Mouse (Mus musculus): ENCODE measurements at regions not wholly inside any gene's neighbourhood (a gene's known extent, or its start where the extent isn't known, plus 50 kb on each side); places are given as distances from the start of the nearest gene placed in this dataset.

- no peak for DNase-seq (ENCODE audit: low spot score in 2 of 2)
These were observed 422.6 kb downstream of the Nbas start for GRCm38 (mm10) chr12:13691394-13692165.

DNA sequence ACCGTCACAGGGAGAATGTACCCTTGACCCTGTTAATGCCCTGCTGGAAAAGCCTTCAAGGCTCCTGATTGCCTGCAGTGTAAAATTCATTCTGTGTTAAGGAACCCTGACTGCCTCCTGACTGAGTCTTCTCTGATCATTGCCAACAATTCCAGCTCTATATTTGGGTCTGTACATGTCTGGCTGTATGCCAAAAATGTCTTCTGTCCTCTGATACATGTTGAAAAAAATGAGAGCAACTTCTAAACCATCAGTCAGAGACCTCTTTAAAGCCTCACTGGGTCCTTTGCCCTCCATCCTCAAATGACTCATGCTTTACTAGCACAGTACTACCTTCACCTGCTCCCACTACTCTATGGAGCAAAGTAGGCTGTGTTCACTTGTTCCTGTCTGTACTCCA lies 408.3 kb downstream of the Nbas start:
- no peak for DNase-seq (ENCODE audit: low spot score in 2 of 2)

GRCm38 (mm10) chr12:13669453-13669852 lies 400.5 kb downstream of the Nbas start:
- DNase-seq (ENCODE audit: low spot score in 2 of 2), result no peak

GRCm38 (mm10) chr12:13668485-13669022 lies 399.6 kb downstream of the Nbas start:
- DNase-seq (ENCODE audit: low spot score in 2 of 2), result no peak

DNA sequence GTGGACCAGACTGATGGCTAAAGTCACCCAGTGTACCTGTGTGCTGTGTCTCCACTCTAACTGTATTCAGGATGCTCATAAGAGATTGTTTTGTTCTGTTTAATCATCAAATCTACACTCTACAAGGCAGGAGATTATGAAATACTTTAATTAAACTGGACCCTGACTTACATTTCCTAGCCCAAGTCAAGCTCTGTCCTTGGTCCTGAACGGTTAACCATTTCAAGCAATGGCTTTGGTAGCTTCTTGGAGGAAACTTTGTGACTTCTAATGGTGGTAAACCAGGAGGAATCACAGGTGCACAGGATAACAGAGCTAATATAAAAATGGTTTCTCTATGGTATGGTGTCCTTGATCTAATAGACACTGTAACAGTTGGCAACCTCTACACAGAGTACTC lies 370.4 kb downstream of the Nbas start:
- DNase-seq (ENCODE audit: low spot score in 2 of 2), result no peak

All from layer of hippocampus, adult 8-10 months (tissue).